Comparison of ENCODE assay signal across 34 mouse cellular contexts in the genomic region with DNA sequence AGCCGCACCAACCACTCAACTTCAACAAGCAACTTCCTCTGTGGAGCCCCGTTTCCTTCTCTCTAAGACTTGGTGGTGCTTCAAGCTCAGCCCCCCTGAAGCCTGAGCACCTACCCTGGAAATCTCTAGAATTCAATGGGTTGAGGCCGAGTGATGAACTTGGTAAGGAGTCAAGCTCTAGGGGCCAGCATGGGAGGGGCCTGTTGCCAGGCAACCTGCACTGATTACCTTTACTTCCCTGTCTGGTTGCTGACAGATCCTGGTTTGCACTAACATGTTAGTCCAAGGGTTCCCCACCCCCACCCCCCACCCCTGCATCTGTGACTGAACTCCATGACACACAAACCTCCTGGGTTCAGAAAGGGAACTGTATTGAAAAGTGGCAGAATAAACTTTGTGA. TPM values are rescaled to one million over a fixed set of nuclear protein-coding genes. Genes with fewer than 3 reads are reported as not detected.
"Had no signal": no experiment of that assay in that cellular context is flagged by ENCODE, and none has a peak within 500 bp of the region (broad histone marks: within the 10 kb centered on the region; RNA-seq: fewer than 3 reads in every experiment).

No protein-coding gene starts in this region.

- H3K9me3 ChIP-seq: heart, embryonic 10.5 days; hindbrain, embryonic 10.5 days; hindbrain, embryonic 13.5 days; hindbrain, embryonic 15.5 days; kidney, embryonic 15.5 days; limb, embryonic 13.5 days; limb, embryonic 15.5 days had no signal

- H3K4me2 ChIP-seq: heart, embryonic 12.5 days; hindbrain, embryonic 13.5 days; hindbrain, embryonic 15.5 days; kidney, embryonic 15.5 days; limb, embryonic 13.5 days; limb, embryonic 15.5 days had no signal

- H3K4me1 ChIP-seq: heart, embryonic 12.5 days; hindbrain, embryonic 15.5 days; kidney, embryonic 15.5 days; limb, embryonic 13.5 days; limb, embryonic 15.5 days had no signal

- H3K4me3 ChIP-seq: gastrocnemius, adult 2 months; heart, embryonic 10.5 days; heart, embryonic 12.5 days; hindbrain, embryonic 10.5 days; hindbrain, embryonic 13.5 days; hindbrain, embryonic 15.5 days; kidney, embryonic 15.5 days; limb, embryonic 13.5 days; limb, embryonic 15.5 days had no signal

- H3K9ac ChIP-seq: heart, embryonic 12.5 days; hindbrain, embryonic 13.5 days; hindbrain, embryonic 15.5 days; kidney, embryonic 15.5 days; limb, embryonic 13.5 days; limb, embryonic 15.5 days had no signal

- DNase-seq: gastrocnemius, adult 2 months; gastrocnemius, postnatal 10 days; gastrocnemius, postnatal 25 days; heart, adult 18-20 months; heart, postnatal 10 days; heart, postnatal 4 days; kidney, adult 11 months; kidney, adult 2 months; kidney, adult 9 months; kidney, postnatal 14 days; kidney, postnatal 36 days; layer of hippocampus, adult 9-11 months; layer of hippocampus, postnatal 36 days; left cerebral cortex, postnatal 4 days had no signal

- ATAC-seq: hindbrain, postnatal 0 days; intestine, embryonic 16.5 days had no signal

- H3K27ac ChIP-seq: gastrocnemius, adult 2 months; heart, embryonic 10.5 days; hindbrain, embryonic 10.5 days; hindbrain, embryonic 13.5 days; hindbrain, embryonic 15.5 days; hindbrain, postnatal 0 days; kidney, embryonic 15.5 days; kidney, postnatal 0 days; limb, embryonic 13.5 days; limb, embryonic 15.5 days had no signal

- H3K36me3 ChIP-seq: heart, embryonic 10.5 days; heart, embryonic 12.5 days; hindbrain, embryonic 10.5 days; hindbrain, embryonic 13.5 days; hindbrain, embryonic 15.5 days; kidney, embryonic 15.5 days; limb, embryonic 13.5 days; limb, embryonic 15.5 days had no signal

- H3K27me3 ChIP-seq: heart, embryonic 12.5 days; hindbrain, embryonic 13.5 days; hindbrain, embryonic 15.5 days; kidney, embryonic 15.5 days; limb, embryonic 13.5 days; limb, embryonic 15.5 days had no signal

RNA-seq across cellular contexts. Expression of gene Cxcr5, which starts 16.7 kb away (rescaled TPM):
- total RNA-seq: gastrocnemius, adult 2 months; gastrocnemius, postnatal 10 days; gastrocnemius, postnatal 25 days; granulocyte monocyte progenitor cell, adult 5-6 weeks; hindbrain, postnatal 0 days; layer of hippocampus, adult 18-20 months; layer of hippocampus, adult 8-10 months; layer of hippocampus, postnatal 14 days; layer of hippocampus, postnatal 36 days; left cerebral cortex, adult 18-20 months; left cerebral cortex, adult 8-10 months; left cerebral cortex, postnatal 10 days; left cerebral cortex, postnatal 25 days; left cerebral cortex, postnatal 4 days had no signal
- polyA plus RNA-seq: heart, embryonic 10.5 days; heart, embryonic 12.5 days; heart, embryonic 14.5 days; hindbrain, embryonic 10.5 days; hindbrain, embryonic 15.5 days; hindbrain, postnatal 0 days; kidney, embryonic 15.5 days; kidney, postnatal 0 days had no signal
